Mouse (Mus musculus) heart, adult 2 months (tissue): ENCODE measurements at regions not wholly inside any gene's neighbourhood (a gene's known extent, or its start where the extent isn't known, plus 50 kb on each side); places are given as distances from the start of the nearest gene placed in this dataset.
A peak's percentile ranks its signal among the peaks of the same experiment; 100 is the strongest.

Experiments used
- DNase-seq, 2 experiments: peaks; one replicate each; pipeline ENCODE4 v3.0.0; 2021
- H3K27ac ChIP-seq: fragments of 200-600 bp; 2 replicates; pipeline ENCODE4 v1.8.1; 2022
- H3K27me3 ChIP-seq: fragments of 200-500 bp; 2 replicates; pipeline ENCODE4 v1.6.1; 2012; ENCODE audit warnings: mild to moderate bottlenecking, low read length, inconsistent platforms, mixed read lengths; ENCODE audit not compliant: control insufficient read depth, insufficient read depth
- H3K36me3 ChIP-seq: fragments of 200-500 bp; 2 replicates; pipeline ENCODE4 v1.6.1; 2012; ENCODE audit warnings: low read length, inconsistent platforms; ENCODE audit not compliant: control insufficient read depth, insufficient read depth
- H3K4me1 ChIP-seq: fragments of 200-500 bp; 2 replicates; pipeline ENCODE4 v1.6.1; 2011; ENCODE audit warnings: low read length; ENCODE audit not compliant: control insufficient read depth, insufficient read depth
- H3K4me3 ChIP-seq: fragments of 200-600 bp; 2 replicates; pipeline ENCODE4 v1.8.1; 2022
- H3K79me2 ChIP-seq: fragments of 200-500 bp; replicated peaks from 2 replicates; pipeline ENCODE4 v1.6.1; 2012; ENCODE audit warnings: mild to moderate bottlenecking, inconsistent platforms, low read length, moderate library complexity, mixed read lengths; ENCODE audit not compliant: control insufficient read depth, insufficient read depth
- H3K9ac ChIP-seq: fragments of 200-500 bp; 2 replicates; pipeline ENCODE4 v1.6.1; 2012; ENCODE audit warnings: low read depth, mild to moderate bottlenecking, control low read depth, inconsistent platforms, low read length, mixed read lengths
- CTCF ChIP-seq: fragments of 200-600 bp; IDR thresholded peaks from 2 replicates; pipeline ENCODE4 v1.8.1; 2022; ENCODE audit warnings: antibody characterized with exemption, mild to moderate bottlenecking, moderate library complexity
- EP300 ChIP-seq: fragments of 200-500 bp; IDR thresholded peaks from 2 replicates; pipeline ENCODE4 v1.6.1; 2011; ENCODE audit warnings: low read depth, low read length, control low read depth; ENCODE audit not compliant: insufficient read depth
- POLR2A ChIP-seq: fragments of 200-500 bp; IDR thresholded peaks from 2 replicates; pipeline ENCODE4 v1.6.1; 2011; ENCODE audit warnings: mild to moderate bottlenecking, low read depth, low read length, control low read depth; ENCODE audit not compliant: insufficient read depth
- WGBS: fragments of 180-500 bp; shearing (Covaris S2); methylation state at CpG from one replicate; pipeline ENCODE4 v1.1.7; 2018; 5-methylcytosine and 5-hydroxymethylcytosine counted together
- intact Hi-C: fragments of 180-260 bp; cut with DNase I; formaldehyde crosslinking; loops from one replicate; pipeline ENCODE4 v1.15.1; 2025

DNA sequence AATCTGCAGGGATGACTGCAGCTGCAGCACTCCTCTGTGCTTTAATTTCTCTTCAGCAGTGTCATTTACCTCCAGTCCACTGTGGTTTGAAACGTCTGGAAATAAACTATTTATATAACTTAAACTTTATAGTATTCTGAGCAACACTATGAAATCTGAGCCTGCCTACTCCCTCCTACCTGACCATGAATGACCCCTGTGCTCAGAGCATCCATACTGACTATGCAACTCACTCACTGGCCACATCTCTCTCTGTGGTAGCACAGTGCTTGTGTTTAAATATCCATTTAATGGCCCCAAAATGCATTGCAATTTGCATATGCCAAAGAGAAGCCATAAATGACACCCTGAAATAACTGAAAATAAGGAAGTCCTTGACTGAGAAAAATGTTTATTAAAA, 154.5 kb upstream of the Clec14a start:
- Histone ChIP-seq H3K27me3 (no peaks in the 10 kb centered on the region), H3K79me2 (no peaks in the 10 kb centered on the region), H3K27ac (no peak overlapping the region), H3K4me1 (no peaks in the 10 kb centered on the region), H3K4me3 (no peak overlapping the region), H3K36me3 (no peaks in the 10 kb centered on the region), H3K9ac (no peak overlapping the region)
- intact Hi-C loops, result no loop called here
- no peak for TF ChIP-seq CTCF
- TF ChIP-seq POLR2A, result no peak
- TF ChIP-seq EP300, result no peak
- DNase-seq, result no peak
- 24% methylated on average over 1 of the region's 1 CpGs for WGBS

DNA sequence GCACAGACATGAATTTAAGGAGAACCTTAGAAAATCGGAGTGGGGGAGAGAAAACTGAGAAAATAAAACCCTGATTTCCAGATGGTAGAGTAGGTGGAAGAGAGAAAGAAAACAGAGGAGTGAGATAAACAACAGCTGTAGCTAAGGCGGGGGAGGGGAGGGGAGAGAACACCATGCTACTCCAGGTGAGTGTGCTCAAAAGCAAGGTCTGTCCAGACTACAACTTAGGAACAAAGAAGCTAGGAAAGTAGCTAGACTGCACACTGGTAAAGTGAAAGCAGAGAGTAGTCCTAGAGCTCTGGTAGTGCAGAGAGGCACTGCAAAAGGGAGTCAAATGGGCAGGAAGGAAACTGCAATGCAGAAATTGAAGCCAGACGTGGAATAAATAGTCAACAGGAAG, 132.8 kb upstream of the Clec14a start:
- H3K36me3 ChIP-seq, result no peaks in the 10 kb centered on the region
- no peak overlapping the region for H3K27ac ChIP-seq
- DNase-seq, result no peak
- TF ChIP-seq CTCF, result no peak
- TF ChIP-seq EP300, result no peak
- no peak for TF ChIP-seq POLR2A
- no peak overlapping the region for H3K9ac ChIP-seq
- H3K4me3 ChIP-seq, result no peak overlapping the region
- H3K4me1 ChIP-seq, result no peaks in the 10 kb centered on the region
- no peaks in the 10 kb centered on the region for H3K27me3 ChIP-seq
- H3K79me2 ChIP-seq, result no peaks in the 10 kb centered on the region
- 46% methylated on average over 3 of the region's 3 CpGs for WGBS
- intact Hi-C loops, result no loop called here

DNA sequence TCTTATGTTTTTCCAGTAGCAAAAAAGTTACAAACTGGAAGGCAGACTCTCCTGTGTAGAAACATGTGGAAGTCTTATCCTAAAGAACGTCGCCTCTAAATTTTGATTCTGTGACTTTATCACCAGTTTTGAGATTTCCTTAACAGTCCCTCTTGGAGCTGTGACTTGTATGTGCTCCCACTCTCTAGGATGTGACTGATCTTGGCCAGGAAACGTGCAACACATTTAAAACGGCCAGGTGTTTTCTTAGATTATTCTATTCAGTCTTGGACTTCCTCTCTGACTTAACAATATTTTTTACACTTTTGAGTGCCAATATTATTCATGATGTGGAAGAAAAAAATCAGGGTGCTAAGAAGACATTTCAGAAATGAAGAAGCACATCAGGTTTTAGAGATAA, 91.2 kb upstream of the Clec14a start:
- 28% methylated on average over 4 of the region's 4 CpGs for WGBS
- H3K79me2 ChIP-seq, result no peaks in the 10 kb centered on the region
- H3K9ac ChIP-seq, result no peak overlapping the region
- H3K36me3 ChIP-seq, result no peaks in the 10 kb centered on the region
- no peak for TF ChIP-seq CTCF
- no peak for TF ChIP-seq POLR2A
- TF ChIP-seq EP300, result no peak
- intact Hi-C loops, result no loop called here
- no peaks in the 10 kb centered on the region for H3K27me3 ChIP-seq
- H3K4me3 ChIP-seq, result no peak overlapping the region
- no peak for DNase-seq
- no peak overlapping the region; the same call in 1 of the 2 replicates for H3K27ac ChIP-seq
- H3K4me1 ChIP-seq, result no peaks in the 10 kb centered on the region

DNA sequence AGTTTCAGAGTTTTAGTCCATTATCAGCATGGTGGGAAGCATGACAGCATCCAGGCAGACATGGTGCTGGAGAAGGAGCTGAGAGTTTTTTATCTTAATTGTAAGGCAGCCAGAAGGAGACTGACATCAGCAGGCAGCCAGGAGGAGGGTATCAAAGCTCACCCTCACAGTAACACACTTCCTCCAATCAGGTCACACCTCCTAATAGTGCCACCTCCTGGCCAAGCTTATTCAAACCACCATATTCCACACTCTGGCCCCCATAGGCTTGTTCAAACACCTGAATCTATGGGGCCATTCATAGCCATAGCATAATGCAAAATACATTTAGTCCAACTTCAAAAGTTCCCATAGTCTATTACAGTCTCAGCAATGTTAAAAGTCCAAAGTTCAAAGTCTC, 65.1 kb upstream of the Clec14a start:
- Histone ChIP-seq H3K27me3 (no peaks in the 10 kb centered on the region), H3K36me3 (no peaks in the 10 kb centered on the region), H3K79me2 (no peaks in the 10 kb centered on the region), H3K4me1 (no peaks in the 10 kb centered on the region), H3K4me3 (no peak overlapping the region), H3K27ac (no peak overlapping the region), H3K9ac (no peak overlapping the region)
- TF ChIP-seq EP300, result no peak
- TF ChIP-seq CTCF, result peak; percentile 58
- no peak for TF ChIP-seq POLR2A
- intact Hi-C loops, result loop anchor here (5.0 kb wide), 1 partner anchor 122 kb away; the partner anchor contains the start of gene Sstr1
- no peak for DNase-seq

DNA sequence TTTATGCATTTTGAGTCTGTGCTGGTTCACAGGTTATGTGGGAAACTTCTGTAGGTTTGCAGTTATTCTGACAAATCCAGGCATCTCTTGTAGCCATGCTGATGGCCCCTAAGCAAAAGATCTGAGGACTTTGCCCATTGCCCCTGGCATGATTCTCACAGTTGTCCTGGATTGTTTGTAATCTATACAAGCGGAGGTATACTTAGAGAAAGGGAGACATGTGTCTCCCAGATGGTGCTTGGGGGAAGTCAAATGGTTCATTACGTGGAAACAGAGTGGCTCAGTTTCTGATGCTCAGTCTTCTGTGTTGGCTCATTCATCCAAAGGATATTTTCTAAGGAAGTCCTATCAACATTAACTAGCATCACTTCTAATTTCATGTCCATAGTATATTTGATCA, 60.8 kb upstream of the Clec14a start:
- Histone ChIP-seq H3K4me3 (no peak overlapping the region), H3K79me2 (no peaks in the 10 kb centered on the region), H3K27me3 (no peaks in the 10 kb centered on the region), H3K4me1 (no peaks in the 10 kb centered on the region), H3K36me3 (0 out of 2 replicates have a peak, but pooled peaks cover 2% of the 10 kb centered on the region), H3K27ac (no peak overlapping the region), H3K9ac (no peak overlapping the region)
- TF ChIP-seq POLR2A, result no peak
- TF ChIP-seq EP300, result no peak
- TF ChIP-seq CTCF, result no peak
- no peak for DNase-seq
- intact Hi-C loops, result loop anchor here (5.0 kb wide), 1 partner anchor 118 kb away; the partner anchor contains the start of gene Sstr1
- 86% methylated on average over 2 of the region's 2 CpGs for WGBS

DNA sequence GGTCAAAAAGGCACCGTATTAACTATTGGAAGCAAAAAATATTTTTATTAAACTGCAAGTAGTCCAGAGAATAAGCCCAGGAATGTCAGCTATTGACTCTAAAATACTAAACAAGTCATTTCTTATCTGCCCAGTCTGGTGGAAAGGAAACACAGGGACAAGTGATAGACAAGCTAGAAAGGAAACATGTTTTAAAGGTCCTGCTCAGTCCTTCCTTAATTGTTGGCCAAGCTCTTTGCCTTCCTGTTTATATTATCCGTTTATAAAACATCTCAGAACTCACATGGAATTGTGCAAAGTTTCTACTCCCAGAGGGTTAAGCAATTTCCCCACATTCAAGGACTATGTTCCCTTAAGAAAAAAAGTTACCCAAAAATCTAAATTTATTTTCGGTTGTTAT, 54.9 kb upstream of the Clec14a start:
- Histone ChIP-seq H3K27ac (peak overlapping the region; percentile 77), H3K9ac (no peak overlapping the region), H3K36me3 (0 out of 2 replicates have a peak, but pooled peaks cover 2% of the 10 kb centered on the region), H3K79me2 (no peaks in the 10 kb centered on the region), H3K4me3 (no peak overlapping the region), H3K4me1 (peaks cover 3% of the 10 kb centered on the region), H3K27me3 (no peaks in the 10 kb centered on the region)
- TF ChIP-seq CTCF, result no peak
- no peak for TF ChIP-seq POLR2A
- TF ChIP-seq EP300, result no peak
- WGBS, result 27% methylated on average over 3 of the region's 3 CpGs
- no peak for DNase-seq
- intact Hi-C loops, result loop anchor here (2.0 to 5.0 kb wide), 2 partner anchors 37 to 55 kb away; partner anchors contain the start of gene Clec14a
